Mouse (Mus musculus): ENCODE measurements around the gene Prss8. TPM values are rescaled to one million over a fixed set of nuclear protein-coding genes. Genes with fewer than 3 reads are reported as not detected.
A peak's percentile ranks its signal among the peaks of the same experiment; 100 is the strongest.
"Not testable (repeated sequence)": the region's sequence is repeated elsewhere in the genome, so short reads cannot be mapped to it uniquely, and the experiment has no call there.

Prss8 gene
- polyA plus RNA-seq, 1 experiment, result not detected

DNA sequence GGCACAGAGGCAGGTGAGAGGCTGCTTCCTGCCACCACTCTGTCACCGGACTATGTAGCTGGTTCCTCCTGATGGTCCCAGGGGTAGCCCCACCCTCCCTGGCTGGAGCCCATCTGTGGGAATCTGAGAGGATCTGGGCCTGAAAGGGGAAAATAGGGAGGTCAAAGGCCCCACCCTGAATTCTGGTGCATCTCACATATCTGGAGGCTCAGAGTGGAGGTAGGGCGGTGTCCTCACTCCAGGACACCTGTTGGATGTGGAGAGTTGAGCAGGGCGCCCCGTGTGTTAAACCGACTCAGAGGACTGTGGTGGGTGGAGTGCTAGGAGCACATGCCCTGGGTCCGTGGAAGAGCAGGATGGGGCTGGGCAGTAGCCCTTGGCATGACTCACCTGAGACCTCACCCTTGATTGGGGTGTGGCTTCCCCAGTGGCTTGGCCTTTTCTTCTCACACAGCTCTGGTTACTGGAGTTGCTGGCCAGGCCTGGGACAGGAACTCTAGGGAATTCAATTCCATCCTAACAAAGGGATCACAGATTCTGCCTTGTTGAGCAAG, 16.6 kb upstream of the Prss8 start, which contains the start of gene Prss36:
Gene Prss36, minus strand, starts transcription at position 256 of the 554 bp plus-strand sequence.
- Histone ChIP-seq H3K4me3 (replicated peaks) (no peak within 1 kb of the TSS), H3K9me3 (ENCODE audit: control insufficient read depth, low read length) (no peaks in the 10 kb centered on the region), H3K4me1 (ENCODE audit: control insufficient read depth) (no peaks in the 10 kb centered on the region), H3K27me3 (ENCODE audit: control insufficient read depth) (peaks cover 47% of the 10 kb centered on the region), H3K36me3 (ENCODE audit: control insufficient read depth) (no peaks in the 10 kb centered on the region)
- TF ChIP-seq TAL1 (IDR thresholded peaks at IDR 0.05; ENCODE audit: low read length) (no peak), GATA1 (IDR thresholded peaks at IDR 0.05; ENCODE audit: low read length) (no peak)

DNA sequence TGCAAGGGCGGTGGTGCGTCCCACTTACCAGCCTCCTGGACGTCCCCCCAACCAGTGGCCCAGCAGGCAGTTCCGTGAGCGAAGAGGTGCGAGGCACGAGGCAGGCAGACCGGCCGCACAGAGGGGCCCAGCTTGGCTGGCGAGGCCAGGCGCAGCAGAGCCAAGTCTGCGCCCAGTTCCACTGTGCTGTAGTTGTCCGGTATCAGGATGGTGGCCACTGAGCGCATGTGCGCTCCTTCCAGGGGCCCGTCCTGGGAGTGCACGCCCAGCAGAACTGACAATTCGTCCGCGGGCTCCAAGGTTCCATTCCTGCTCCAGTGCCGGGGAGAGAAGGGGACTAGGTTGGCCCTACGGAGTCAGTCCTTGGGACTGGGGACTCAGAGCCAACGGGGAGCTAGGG, 14.7 kb upstream of the Prss8 start:
- Histone ChIP-seq H3K4me1 (ENCODE audit: control insufficient read depth) (no peaks in the 10 kb centered on the region), H3K4me3 (replicated peaks) (no peak overlapping the region), H3K9me3 (ENCODE audit: control insufficient read depth, low read length) (no peaks in the 10 kb centered on the region), H3K27me3 (ENCODE audit: control insufficient read depth) (peaks cover 35% of the 10 kb centered on the region), H3K36me3 (ENCODE audit: control insufficient read depth) (no peaks in the 10 kb centered on the region)
- no peak for TF ChIP-seq GATA1 (IDR thresholded peaks at IDR 0.05; ENCODE audit: low read length)
- TF ChIP-seq TAL1 (IDR thresholded peaks at IDR 0.05; ENCODE audit: low read length), result no peak

DNA sequence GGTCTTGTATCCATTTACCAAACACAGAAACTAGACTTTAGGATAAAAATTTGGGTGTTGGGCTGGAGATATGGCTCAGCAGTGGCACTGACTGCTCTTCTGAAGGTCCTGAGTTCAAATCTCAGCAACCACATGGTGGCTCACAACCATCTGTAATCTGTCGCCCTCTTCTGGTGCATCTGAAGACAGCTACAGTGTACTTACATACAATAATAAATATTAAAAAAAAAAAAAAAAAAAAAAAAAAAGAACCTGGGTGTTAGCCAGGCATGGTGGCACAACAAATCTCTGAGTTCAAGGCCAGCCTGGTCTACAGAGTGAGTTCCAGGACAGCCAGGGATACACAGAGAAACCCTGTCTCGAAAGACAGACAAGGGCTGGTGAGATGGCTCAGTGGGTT, 12.2 kb upstream of the Prss8 start:
- not testable (repeated sequence) for H3K4me1 ChIP-seq (ENCODE audit: control insufficient read depth); H3K4me3 ChIP-seq (replicated peaks); H3K36me3 ChIP-seq (ENCODE audit: control insufficient read depth); H3K9me3 ChIP-seq (ENCODE audit: control insufficient read depth, low read length)
- peaks cover 35% of the 10 kb centered on the region for H3K27me3 ChIP-seq (ENCODE audit: control insufficient read depth)

- no peak for TF ChIP-seq GATA1 (IDR thresholded peaks at IDR 0.05; ENCODE audit: low read length)
- TF ChIP-seq TAL1 (IDR thresholded peaks at IDR 0.05; ENCODE audit: low read length), result no peak
Observed at GRCm38 (mm10) chr7:127936216-127936884, 6.4 kb upstream of the Prss8 start.

GRCm38 (mm10) chr7:127935748-127936159, 5.8 kb upstream of the Prss8 start:
- no peaks in the 10 kb centered on the region for H3K27me3 ChIP-seq (ENCODE audit: control insufficient read depth)
- H3K9me3 ChIP-seq (ENCODE audit: control insufficient read depth, low read length), result no peaks in the 10 kb centered on the region
- TF ChIP-seq TAL1 (IDR thresholded peaks at IDR 0.05; ENCODE audit: low read length) (no peak), GATA1 (IDR thresholded peaks at IDR 0.05; ENCODE audit: low read length) (no peak)
- H3K4me3 ChIP-seq (replicated peaks), result peak overlapping the region; percentile 80
- peaks cover 29% of the 10 kb centered on the region for H3K4me1 ChIP-seq (ENCODE audit: control insufficient read depth)
- H3K36me3 ChIP-seq (ENCODE audit: control insufficient read depth), result no peaks in the 10 kb centered on the region

More at GRCm38 (mm10) chr7:127936216-127936884, 6.4 kb upstream of the Prss8 start:
- peaks cover 27% of the 10 kb centered on the region for H3K4me1 ChIP-seq (ENCODE audit: control insufficient read depth)
- H3K36me3 ChIP-seq (ENCODE audit: control insufficient read depth), result no peaks in the 10 kb centered on the region
- H3K9me3 ChIP-seq (ENCODE audit: control insufficient read depth, low read length), result no peaks in the 10 kb centered on the region
- H3K4me3 ChIP-seq (replicated peaks), result peak overlapping the region; percentile 80
- no peaks in the 10 kb centered on the region for H3K27me3 ChIP-seq (ENCODE audit: control insufficient read depth)

GRCm38 (mm10) chr7:127935028-127935722, 5.3 kb upstream of the Prss8 start:
- Histone ChIP-seq H3K27me3 (ENCODE audit: control insufficient read depth) (no peaks in the 10 kb centered on the region), H3K4me1 (ENCODE audit: control insufficient read depth) (peaks cover 31% of the 10 kb centered on the region), H3K4me3 (replicated peaks) (peak overlapping the region; percentile 80)

DNA sequence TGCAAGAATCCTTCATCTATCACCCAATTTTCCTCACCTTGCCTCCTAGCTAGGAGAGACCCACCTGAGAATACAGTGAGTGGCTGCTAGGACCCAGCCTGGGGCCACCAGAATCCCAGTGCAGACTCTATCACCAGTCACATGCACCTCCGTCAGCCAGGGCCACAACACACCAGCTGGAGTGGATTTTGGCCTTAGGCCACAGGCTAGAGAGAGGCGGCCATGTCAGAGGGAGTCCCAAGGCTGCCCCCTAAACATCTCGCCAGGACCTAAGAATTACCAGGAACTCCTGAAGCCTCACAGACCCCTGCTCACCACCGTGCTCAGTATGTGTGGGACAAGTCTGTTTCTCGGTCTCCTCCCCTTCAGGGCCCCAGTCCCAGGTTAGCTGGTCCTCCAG, 4.2 kb upstream of the Prss8 start:
- Histone ChIP-seq H3K9me3 (ENCODE audit: control insufficient read depth, low read length) (no peaks in the 10 kb centered on the region), H3K36me3 (ENCODE audit: control insufficient read depth) (no peaks in the 10 kb centered on the region), H3K4me3 (replicated peaks) (no peak overlapping the region), H3K4me1 (ENCODE audit: control insufficient read depth) (peaks cover 42% of the 10 kb centered on the region), H3K27me3 (ENCODE audit: control insufficient read depth) (peaks cover 7% of the 10 kb centered on the region)
- TF ChIP-seq GATA1 (IDR thresholded peaks at IDR 0.05; ENCODE audit: low read length), result no peak
- no peak for TF ChIP-seq TAL1 (IDR thresholded peaks at IDR 0.05; ENCODE audit: low read length)

More at GRCm38 (mm10) chr7:127935028-127935722, 5.3 kb upstream of the Prss8 start:
- no peak for TF ChIP-seq TAL1 (IDR thresholded peaks at IDR 0.05; ENCODE audit: low read length)
- TF ChIP-seq GATA1 (IDR thresholded peaks at IDR 0.05; ENCODE audit: low read length), result no peak
- Histone ChIP-seq H3K36me3 (ENCODE audit: control insufficient read depth) (no peaks in the 10 kb centered on the region), H3K9me3 (ENCODE audit: control insufficient read depth, low read length) (no peaks in the 10 kb centered on the region)

GRCm38 (mm10) chr7:127932273-127933031, 2.5 kb upstream of the Prss8 start:
- peaks cover 46% of the 10 kb centered on the region for H3K4me1 ChIP-seq (ENCODE audit: control insufficient read depth)
- H3K27me3 ChIP-seq (ENCODE audit: control insufficient read depth), result peaks cover 7% of the 10 kb centered on the region
- TF ChIP-seq GATA1 (IDR thresholded peaks at IDR 0.05; ENCODE audit: low read length), result no peak
- TF ChIP-seq TAL1 (IDR thresholded peaks at IDR 0.05; ENCODE audit: low read length), result no peak
- H3K36me3 ChIP-seq (ENCODE audit: control insufficient read depth), result peaks cover 4% of the 10 kb centered on the region; the same call in 1 of the 2 replicates
- H3K4me3 ChIP-seq (replicated peaks), result no peak overlapping the region
- no peaks in the 10 kb centered on the region for H3K9me3 ChIP-seq (ENCODE audit: control insufficient read depth, low read length)
